Mouse (Mus musculus) frontal cortex, postnatal 14 days (tissue): Measurements from ENCODE around the gene Dlec1.

Source experiments
- DNase-seq, 2 experiments: peaks; one replicate each; pipeline ENCODE4 v3.0.0; 2022; ENCODE audit warnings: low spot score in 2 of 2

The Dlec1 gene

GRCm38 (mm10) chr9:119101992-119102782 is at the start of gene Dlec1:
TSS of gene Dlec1 (plus strand) at chr9:119102478.
- peak; percentile 62 to 63 for DNase-seq

GRCm38 (mm10) chr9:119053964-119054576 is 48.2 kb upstream of the Dlec1 start:
- DNase-seq = no peak

GRCm38 (mm10) chr9:119055336-119055735 is 46.9 kb upstream of the Dlec1 start:
- no peak for DNase-seq

- no peak for DNase-seq
Measured at GRCm38 (mm10) chr9:119058245-119058644, 44.0 kb upstream of the Dlec1 start.

- no peak for DNase-seq
Measured at GRCm38 (mm10) chr9:119060701-119061100, 41.6 kb upstream of the Dlec1 start.

- DNase-seq = no peak
Measured at GRCm38 (mm10) chr9:119063036-119063644, 39.1 kb upstream of the Dlec1 start.

GRCm38 (mm10) chr9:119064296-119064695 is 38.0 kb upstream of the Dlec1 start:
- no peak for DNase-seq

- peak; percentile 68 to 79 for DNase-seq
Measured at GRCm38 (mm10) chr9:119067601-119068000, 34.7 kb upstream of the Dlec1 start.

- DNase-seq = no peak
Measured at GRCm38 (mm10) chr9:119068266-119068665, 34.0 kb upstream of the Dlec1 start.

- no peak for DNase-seq
Measured at GRCm38 (mm10) chr9:119070173-119070825, 32.0 kb upstream of the Dlec1 start.

- no peak for DNase-seq
Measured at GRCm38 (mm10) chr9:119071786-119072185, 30.5 kb upstream of the Dlec1 start.

- DNase-seq = no peak
Measured at GRCm38 (mm10) chr9:119073184-119073895, 28.9 kb upstream of the Dlec1 start.

GRCm38 (mm10) chr9:119075685-119076084 is 26.6 kb upstream of the Dlec1 start:
- no peak for DNase-seq

- DNase-seq = no peak
Measured at GRCm38 (mm10) chr9:119080040-119080675, 22.1 kb upstream of the Dlec1 start.

GRCm38 (mm10) chr9:119082039-119082438 is 20.2 kb upstream of the Dlec1 start:
- DNase-seq = no peak

- DNase-seq = no peak
Measured at GRCm38 (mm10) chr9:119082656-119083430, 19.4 kb upstream of the Dlec1 start.

GRCm38 (mm10) chr9:119083966-119084365 is 18.3 kb upstream of the Dlec1 start:
- DNase-seq = no peak

- DNase-seq = no peak
Measured at GRCm38 (mm10) chr9:119086451-119086850, 15.8 kb upstream of the Dlec1 start.

GRCm38 (mm10) chr9:119087309-119087708 is 15.0 kb upstream of the Dlec1 start:
- no peak for DNase-seq

GRCm38 (mm10) chr9:119088148-119088801 is 14.0 kb upstream of the Dlec1 start:
- peak; percentile 64 to 72 for DNase-seq
